Mouse (Mus musculus) adipose tissue, adult 10 weeks (tissue): ENCODE data around the gene Olfr73. TPM values are rescaled to one million over a fixed set of nuclear protein-coding genes. Genes with fewer than 3 reads are reported as not detected.

Experiments
- polyA plus RNA-seq: library from polyadenylated mRNA; stranded (reverse); fragments of 350-450 nt; fragmentation: Illumina TruSeq; extraction: RNeasy Lipid Tissue Mini Kit (QIAGEN cat#74804); gene quantifications from one replicate; pipeline ENCODE4 v1.2.3, GENCODE M21; 2014; ENCODE audit warnings: low read depth, low replicate concordance

Gene Olfr73
- not detected for polyA plus RNA-seq

GRCm38 (mm10) chr2:88037599-88037998 is at the start of gene Olfr73:
Gene Olfr73, minus strand, starts transcription at chr2:88037699.

GRCm38 (mm10) chr2:88071730-88072129 is 34.2 kb upstream of the Olfr73 start, which contains the start of gene Olfr1163:
Gene Olfr1163, minus strand, starts transcription at chr2:88071830.

GRCm38 (mm10) chr2:88051029-88051428 is 13.5 kb upstream of the Olfr73 start, which contains the start of gene Olfr1162:
Gene Olfr1162, minus strand, starts transcription at chr2:88051129.

GRCm38 (mm10) chr2:88022474-88022873 is 15.0 kb downstream of the Olfr73 start, which contains the start of gene Olfr1161:
Gene Olfr1161, plus strand, starts transcription at chr2:88022774.

GRCm38 (mm10) chr2:88007515-88008318 is 29.8 kb downstream of the Olfr73 start, which contains the start of gene Olfr1160:
Gene Olfr1160, minus strand, starts transcription at chr2:88008268.

GRCm38 (mm10) chr2:87989813-87990212 is 47.7 kb downstream of the Olfr73 start, which contains the start of gene Olfr1158:
Gene Olfr1158, plus strand, starts transcription at chr2:87990113.

Other genes starting within 250 kb of the Olfr73 start
- gene Olfr1143, start 237.1 kb downstream of the Olfr73 start, polyA plus RNA-seq, result not detected
- not detected for gene Olfr1145, start 227.9 kb downstream of the Olfr73 start, polyA plus RNA-seq
- not detected for gene Olfr1148, start 207.2 kb downstream of the Olfr73 start, polyA plus RNA-seq
- gene Olfr1150-ps1, start 193.7 kb downstream of the Olfr73 start, polyA plus RNA-seq, result not detected
- not detected for gene Olfr1151, start 181.8 kb downstream of the Olfr73 start, polyA plus RNA-seq
- gene Olfr1152, start 171.2 kb downstream of the Olfr73 start, polyA plus RNA-seq, result not detected
- not detected for gene Olfr1153, start 142.7 kb downstream of the Olfr73 start, polyA plus RNA-seq
- not detected for gene Olfr1154, start 132.5 kb downstream of the Olfr73 start, polyA plus RNA-seq
- not detected for gene Olfr1155, start 92.6 kb downstream of the Olfr73 start, polyA plus RNA-seq
- not detected for gene Olfr1156, start 84.6 kb downstream of the Olfr73 start, polyA plus RNA-seq
- gene Olfr1157, start 69.4 kb downstream of the Olfr73 start, polyA plus RNA-seq, result not detected
- gene Olfr74, start 63.0 kb downstream of the Olfr73 start, polyA plus RNA-seq, result not detected
- not detected for gene Olfr1158, start 47.6 kb downstream of the Olfr73 start, polyA plus RNA-seq
- not detected for gene Olfr1160, start 29.4 kb downstream of the Olfr73 start, polyA plus RNA-seq
- gene Olfr1161, start 14.9 kb downstream of the Olfr73 start, polyA plus RNA-seq, result not detected
- not detected for gene Olfr1162, start 13.4 kb upstream of the Olfr73 start, polyA plus RNA-seq
- not detected for gene Olfr1163, start 34.1 kb upstream of the Olfr73 start, polyA plus RNA-seq
- not detected for gene Olfr1164, start 56.3 kb upstream of the Olfr73 start, polyA plus RNA-seq
- not detected for gene Olfr1166, start 90.6 kb upstream of the Olfr73 start, polyA plus RNA-seq
- gene Olfr1167, start 117.5 kb upstream of the Olfr73 start, polyA plus RNA-seq, result not detected
- not detected for gene Olfr1168, start 144.2 kb upstream of the Olfr73 start, polyA plus RNA-seq
- gene Olfr1170, start 190.6 kb upstream of the Olfr73 start, polyA plus RNA-seq, result not detected
- not detected for gene Olfr1173, start 242.2 kb upstream of the Olfr73 start, polyA plus RNA-seq